Mouse (Mus musculus) layer of hippocampus, adult 9-11 months (tissue): ENCODE results near the gene Sbno2.

ENCODE experiments used
- DNase-seq: peaks from one replicate; pipeline ENCODE4 v3.0.0; 2022

The Sbno2 gene

DNA sequence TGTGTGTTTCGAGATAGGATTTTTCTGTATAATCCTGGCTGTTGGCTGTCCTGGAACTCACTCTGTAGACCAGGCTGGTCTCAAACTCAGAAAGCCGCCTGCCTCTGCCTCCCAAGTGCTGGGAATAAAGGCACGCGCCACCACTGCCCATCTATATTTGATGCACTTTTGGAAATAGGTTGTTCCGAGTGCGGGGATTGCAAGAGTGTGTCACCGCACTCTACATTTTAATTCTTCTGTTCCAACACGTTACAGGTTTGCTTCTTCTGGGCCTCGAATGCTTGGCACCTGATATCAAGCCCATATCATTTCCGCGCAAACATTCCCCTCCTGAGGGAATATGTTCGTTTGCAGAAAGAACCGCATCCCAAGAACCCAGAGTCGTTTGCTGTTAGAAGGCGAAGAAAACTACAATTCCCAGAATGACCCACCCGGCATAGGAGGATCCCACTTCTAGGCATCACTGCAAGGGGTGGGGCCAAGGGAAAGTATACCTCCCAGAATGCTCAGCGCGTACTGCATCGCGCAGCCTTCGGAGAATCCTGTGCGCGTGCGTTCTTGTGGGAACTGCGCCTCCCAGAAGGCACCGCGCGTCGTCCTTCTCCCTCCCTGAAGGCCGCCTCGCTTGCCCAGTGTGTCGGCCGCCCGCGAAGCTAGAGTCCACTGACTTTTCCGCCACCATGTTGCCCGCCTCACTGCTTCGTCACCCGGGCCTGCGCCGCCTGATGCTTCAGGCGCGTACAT is 36.6 kb upstream of the Sbno2 start:
- DNase-seq, result peak; percentile 97

DNA sequence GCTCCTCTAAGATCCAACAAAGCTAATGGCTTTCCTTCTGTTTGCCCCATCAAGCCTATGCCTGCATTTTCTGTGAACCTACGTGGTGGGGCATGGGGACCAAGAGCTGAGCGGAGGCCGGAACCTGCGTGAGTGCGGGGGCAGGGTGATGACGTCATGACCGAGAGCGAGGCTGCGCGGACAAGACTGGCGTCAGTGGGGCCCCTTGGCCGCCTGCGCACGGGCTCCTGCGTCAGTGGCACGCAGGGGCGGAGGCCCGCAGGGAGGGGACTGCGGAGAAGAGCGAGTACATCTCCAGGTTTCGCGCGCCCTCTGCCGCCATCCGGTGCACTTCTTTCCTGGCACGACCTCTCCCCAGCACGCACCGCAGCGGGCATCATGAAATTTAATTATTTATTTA is 35.9 kb upstream of the Sbno2 start:
- DNase-seq, result peak; percentile 98

DNA sequence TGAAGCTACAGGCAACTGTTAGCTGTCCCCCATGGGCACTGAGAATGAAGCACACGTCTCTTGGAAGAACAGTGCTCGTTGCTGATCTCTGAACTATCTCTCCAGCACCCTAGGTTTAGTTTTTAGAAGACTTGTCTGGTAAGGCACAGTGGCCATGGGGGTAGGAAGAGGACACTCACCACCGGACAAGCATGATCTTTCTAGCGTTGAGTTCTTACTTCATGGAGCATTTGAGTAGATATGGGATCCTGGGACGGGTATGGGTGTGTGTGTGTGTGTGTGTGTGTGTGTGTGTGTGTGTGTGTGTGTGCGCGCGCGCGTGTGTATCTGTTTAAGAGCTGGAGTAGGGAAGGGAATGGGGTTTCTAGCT is 35.3 kb upstream of the Sbno2 start, which contains the start of gene Cbarp:
TSS of gene Cbarp (minus strand) at position 170 of the 370 bp plus-strand sequence.
- no peak for DNase-seq

DNA sequence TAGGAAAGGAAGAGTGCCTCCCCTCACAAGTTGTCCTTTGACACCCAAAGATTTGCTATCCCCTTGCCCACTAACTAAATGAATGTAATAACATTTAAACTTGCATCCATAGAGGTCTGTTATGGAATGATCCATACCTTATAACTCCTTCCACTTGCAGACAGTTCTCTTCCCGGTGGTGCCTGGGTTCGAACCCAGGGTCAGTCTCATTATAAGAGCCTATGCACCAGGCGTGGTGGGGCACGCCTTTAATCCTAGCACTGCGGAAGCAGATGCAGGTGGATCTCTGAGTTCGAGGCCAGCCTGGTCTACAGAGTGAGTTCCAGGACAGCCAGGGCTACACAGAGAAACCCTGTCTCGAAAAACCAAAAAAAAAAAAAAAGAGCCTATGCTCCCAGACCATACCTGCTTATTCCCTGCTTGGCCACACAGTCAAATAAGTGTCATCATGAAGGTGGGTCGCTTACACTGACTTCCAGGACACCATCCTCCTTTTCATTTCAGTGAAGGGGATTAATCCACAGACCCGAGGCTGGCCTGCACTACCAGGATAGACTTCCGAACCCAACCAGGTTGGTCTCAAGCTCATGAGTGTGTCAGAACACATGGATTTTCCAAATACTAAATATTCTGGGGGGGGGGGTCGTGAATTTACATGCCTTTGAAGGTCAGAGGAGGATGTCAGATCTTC is 34.7 kb upstream of the Sbno2 start:
- no peak for DNase-seq

DNA sequence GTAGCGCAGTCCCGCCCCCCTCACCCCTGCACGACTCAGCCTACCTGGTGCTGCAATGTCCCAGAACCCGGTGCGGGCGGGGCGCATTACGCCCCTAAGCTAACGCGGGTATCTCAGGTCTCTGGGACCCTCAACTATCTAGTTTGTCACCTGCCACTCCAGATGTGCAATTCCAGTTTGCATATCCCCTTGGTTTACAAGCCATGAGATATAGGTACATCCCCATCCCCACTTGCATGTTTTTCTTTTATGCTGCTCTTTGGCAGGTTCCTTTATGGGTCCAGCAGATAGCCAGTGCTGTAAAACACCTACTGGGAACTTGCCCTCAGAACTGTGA is 34.0 kb upstream of the Sbno2 start:
- DNase-seq, result no peak

DNA sequence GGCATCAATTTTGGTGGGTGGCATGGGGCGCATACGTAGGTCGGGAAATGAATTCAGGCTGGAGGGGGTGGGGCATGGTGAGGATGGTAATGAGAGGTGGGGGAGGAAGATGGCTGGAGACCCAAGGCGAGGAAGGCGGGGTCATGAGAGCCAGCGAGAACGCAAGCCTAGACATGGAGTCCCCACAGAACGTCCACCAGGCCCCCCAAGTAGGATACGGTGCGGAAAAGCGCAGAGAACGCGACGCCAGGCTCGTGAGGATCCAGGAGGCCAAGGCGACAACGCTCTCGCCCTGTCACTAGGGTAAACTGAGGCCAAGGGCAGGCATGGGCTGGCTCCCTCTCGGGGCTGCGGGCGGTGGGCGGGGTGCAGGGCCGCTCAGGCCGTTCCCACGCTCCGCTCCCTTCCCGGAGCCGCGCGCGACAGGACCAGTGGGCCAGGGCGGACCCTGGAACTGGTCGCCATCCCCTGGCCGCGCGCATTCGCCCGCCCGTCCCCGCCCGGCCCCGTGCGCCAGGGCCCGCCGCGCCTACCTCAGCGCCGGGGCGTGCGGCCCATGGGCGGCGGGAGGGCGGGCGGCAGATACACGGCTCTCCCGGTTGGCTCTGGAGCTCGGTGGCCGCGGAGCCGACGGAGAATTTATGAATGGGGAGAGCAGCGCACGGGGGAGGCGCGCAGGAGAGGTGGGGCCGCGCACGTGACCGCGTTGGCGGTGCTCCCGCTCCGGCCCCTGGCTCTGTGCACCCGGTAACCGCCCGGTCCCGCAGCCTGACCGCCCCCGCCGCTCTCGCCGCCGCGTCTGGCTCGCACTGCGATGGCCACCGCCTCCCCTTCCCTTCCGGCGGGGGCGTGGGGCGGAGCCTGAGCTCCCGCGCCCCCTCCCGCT is 33.4 kb upstream of the Sbno2 start, which contains the start of gene Atp5d:
TSS of gene Atp5d (plus strand) at position 80 of the 886 bp plus-strand sequence.
- peak; percentile 74 for DNase-seq

DNA sequence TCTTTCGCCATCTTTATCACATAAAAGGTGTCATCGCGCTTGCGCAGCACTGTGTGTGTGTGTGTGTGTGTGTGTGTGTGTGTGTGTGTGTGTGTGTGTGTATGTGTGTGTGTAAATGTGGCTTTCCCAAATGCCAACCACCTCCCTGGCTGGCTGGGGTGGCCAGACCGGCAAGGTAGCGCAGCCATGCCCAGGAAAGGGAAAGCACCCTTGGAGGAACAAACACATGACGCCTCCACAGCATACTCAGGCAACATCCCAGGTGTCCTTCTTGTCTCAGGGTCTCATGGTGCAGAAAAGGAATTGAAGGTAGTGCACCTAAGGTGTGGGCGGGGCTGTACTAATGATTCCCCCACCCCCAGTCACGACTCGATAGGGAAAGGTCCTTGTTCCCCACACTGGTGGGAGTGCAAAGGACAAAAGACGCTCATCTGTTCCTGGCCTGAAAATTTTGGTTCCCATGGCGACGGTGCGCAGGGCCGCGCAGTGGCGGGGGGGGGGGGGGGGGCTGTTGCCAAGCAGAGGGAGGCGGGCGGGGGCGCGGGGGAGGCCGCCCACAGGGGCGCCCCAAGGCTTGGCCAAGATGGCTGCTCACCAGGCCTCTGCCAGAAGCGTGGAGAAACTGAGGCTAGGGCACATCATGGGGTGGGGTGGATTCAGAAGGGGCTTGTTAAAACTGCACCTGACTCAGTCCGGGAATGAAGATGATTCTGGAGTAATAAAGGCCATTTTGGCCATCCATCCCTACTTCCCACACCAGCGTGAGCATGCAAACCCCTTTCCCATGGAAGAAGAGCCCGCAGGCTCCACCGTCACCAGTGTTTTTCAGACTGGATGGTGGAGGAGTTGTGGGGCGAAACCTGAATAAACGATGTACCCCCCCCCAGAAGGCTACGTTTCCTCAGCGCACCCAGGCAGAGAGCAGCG is 32.5 kb upstream of the Sbno2 start:
- peak; percentile 72 for DNase-seq

DNA sequence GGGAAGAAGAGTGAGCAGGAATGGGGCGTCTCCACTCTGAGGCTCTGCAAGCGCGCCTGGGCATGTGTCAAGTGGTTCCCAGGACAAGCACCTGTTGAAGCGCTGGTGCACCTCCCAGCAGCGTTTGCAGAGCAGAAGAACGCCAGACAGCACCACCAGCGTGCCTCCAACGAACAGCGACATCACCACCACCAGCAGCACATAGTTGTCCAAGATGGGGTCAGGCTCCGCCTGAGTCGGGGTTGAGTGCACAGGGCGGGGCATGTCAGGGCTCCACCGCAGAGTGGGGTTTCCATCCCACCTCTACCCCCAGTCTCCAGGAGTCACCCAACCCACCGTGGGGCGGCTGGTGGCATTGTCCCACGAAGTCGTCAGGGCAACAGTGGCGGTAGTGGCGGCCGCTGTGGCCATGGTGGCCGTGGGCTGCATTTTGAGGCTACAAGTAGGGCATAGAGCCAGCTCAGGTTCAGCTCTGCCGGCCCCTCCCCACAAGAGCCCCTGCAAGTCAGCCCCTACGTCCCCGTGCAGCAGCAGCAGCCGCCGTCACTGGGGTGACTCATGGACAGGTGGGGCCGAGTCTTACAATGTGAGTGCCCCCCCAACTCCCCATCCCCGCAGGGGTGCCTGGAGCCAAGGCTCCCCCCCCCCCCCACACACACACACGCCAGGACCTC is 31.7 kb upstream of the Sbno2 start:
- DNase-seq, result peak; percentile 73

DNA sequence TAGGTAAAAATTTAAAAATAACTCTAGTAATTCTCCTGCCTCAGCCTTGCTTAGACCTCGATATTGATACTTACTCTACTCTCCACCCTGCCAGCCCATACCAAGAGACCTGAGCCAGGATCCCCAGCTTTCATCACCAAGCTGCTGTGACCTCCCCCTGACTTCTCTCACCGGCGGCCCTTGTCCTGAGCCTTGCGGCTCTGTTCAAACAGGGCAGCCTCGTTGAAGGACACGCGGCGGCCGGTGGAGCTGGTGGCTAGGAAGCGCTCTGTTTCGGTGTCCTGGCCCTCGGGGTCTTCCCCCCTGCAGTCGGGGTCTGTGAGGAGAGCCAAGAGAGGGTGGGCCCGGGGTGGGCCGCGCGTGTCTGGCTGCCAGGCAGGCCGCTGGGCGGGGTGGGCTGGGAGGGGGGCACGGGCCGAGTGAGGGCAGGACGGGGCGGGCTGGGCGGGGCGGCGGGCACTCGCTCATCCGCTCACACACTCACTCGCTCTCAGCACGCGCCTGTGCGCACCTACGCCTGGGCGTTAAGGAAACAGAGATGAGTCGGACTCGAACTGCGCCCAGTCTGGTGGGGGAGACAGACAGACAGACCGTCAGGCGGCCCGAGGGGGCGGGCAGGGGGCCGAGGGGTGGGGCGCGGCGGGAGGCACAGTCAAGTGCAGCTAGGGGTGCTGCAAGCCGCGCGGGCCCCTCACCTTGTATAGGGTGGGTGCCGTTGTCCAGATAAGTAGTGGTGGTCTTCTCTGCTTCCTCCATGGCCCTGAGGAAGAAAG is 31.0 kb upstream of the Sbno2 start:
- no peak for DNase-seq

DNA sequence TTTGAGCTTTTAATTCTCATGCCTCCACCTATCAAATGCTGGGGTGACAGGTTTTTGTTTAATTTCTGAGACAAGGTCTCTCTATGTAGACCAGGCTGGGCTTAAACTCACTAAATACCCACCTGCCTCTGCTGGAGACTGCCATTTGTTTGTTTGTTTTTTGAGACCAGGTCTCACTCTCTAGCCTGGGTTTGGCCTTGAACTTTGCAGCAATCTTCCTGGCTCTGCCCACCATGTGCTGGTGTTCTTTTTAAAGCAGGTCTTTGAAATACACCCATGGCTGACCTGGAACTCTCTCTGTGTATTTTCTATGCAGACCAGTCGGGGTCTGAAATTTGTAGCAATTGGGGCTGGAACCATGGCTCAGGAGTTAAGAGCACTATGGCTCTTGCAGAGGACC is 30.3 kb upstream of the Sbno2 start:
- no peak for DNase-seq

DNA sequence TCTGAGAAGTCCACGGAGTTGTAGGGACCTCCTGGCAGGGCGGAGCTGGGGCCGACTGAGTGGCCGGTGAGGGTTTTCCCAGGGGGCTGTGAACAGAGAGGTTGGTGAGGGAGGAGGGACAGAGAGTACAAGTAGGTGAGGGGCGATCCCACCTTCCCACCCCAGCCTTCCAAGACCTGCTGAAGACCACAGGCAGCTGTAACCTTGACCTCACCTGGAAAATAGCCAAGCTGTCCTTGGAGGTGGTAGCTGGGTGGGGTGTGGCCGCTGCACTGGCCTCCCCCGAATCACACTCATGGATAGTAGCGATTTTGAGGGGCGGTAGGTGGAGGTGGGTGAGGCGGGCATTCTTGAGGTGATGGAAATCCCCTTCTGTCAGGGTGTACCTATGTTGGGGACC is 29.8 kb upstream of the Sbno2 start:
- no peak for DNase-seq

DNA sequence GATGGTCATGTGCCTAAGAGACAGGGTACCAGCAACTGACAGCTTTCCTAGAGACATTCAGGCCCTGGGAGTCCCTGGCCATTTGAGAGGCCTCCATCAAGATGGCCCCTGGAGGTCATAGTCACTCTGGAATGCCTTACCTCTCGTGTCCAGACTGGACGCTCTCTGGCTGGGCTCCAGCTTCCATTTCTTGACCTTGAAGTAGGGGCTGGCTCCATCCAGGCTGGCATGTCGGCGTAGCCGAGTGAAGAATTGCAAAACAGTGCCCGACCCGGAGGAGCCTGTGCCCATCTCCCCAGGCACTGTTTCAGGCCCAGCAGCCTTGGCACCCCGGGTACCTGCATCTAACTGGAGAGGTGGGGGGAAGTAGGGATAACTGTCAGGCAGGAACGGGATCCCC is 29.1 kb upstream of the Sbno2 start:
- no peak for DNase-seq

DNA sequence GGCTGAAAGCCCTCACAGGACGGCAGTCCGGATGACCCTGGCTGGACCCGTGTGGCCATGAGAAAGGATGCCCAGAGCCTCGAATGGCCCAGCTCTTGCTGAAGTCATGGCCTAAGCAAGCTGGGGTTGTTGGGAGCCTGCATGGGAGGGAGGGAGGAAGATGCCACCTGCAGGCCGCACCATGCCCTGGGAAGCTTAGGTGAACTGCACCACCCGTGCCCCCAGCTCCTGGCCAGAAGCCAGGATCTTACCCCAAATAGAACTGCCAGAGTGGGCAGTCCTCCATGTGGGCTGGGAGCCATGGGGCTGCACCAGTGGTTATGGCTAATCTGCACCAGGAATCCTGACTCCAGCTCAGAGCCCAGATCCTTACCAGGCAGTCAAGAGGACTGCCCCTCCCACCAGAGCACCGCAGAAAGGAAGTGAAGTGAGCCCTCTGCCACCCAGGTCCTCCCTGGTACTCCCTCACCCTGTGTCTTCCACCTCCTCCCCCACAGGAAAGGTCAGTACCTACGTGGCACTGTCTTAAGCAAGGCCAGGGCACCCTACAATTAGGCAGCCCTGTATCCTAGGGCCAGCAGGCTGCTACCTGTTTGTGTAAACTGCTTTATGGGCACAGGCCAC is 28.0 kb upstream of the Sbno2 start:
- no peak for DNase-seq

DNA sequence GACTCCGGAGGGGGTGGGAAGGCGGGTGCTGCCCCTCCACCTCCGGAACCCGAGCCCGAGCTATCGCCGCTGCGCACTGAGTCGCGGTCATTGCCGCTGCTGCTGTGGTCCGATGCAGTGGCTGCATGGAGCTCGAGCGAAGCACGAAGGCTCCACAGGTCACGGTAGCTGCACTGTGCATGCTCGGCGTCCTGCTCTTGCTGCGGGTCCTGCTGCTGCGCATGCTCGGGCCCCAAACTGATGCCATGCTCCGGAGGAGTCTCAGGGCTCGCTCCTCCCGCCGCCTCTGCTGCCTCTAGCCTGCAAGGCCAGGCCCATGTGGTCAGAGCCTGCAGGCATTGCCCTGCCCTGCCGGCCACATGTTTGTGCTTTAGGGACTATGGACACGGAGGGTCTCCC is 26.6 kb upstream of the Sbno2 start:
- DNase-seq, result no peak

DNA sequence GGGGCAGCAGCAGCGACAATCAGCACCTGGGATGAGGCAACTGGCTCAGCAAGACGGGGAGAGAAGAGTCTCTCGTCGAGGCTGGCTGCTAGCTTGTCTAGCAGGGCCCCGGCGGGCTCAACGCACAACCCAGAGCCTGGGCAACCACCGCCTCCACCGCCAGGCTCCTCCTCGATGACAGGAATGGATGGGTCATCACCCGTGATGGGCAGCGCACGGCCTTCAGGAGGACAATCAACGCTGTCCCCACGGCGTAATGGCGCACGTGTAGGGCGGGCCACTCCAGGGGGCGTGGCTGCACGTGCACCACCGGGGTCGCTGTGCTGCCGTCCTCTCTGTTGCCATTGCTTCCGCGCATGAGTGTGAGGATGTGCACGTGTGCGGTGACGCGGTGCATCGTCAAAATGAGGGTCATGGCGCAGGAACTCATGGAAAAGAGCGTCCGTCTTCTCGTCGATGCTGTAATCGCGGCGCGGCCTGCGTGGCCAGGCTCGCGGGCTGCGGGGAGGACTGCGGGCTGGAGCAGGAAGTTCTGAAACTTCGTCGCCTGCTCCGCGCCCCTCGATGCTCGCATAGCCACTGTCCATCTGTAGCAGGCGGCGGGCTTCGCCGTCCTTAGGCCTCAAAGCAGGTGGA is 26.1 kb upstream of the Sbno2 start:
- no peak for DNase-seq

DNA sequence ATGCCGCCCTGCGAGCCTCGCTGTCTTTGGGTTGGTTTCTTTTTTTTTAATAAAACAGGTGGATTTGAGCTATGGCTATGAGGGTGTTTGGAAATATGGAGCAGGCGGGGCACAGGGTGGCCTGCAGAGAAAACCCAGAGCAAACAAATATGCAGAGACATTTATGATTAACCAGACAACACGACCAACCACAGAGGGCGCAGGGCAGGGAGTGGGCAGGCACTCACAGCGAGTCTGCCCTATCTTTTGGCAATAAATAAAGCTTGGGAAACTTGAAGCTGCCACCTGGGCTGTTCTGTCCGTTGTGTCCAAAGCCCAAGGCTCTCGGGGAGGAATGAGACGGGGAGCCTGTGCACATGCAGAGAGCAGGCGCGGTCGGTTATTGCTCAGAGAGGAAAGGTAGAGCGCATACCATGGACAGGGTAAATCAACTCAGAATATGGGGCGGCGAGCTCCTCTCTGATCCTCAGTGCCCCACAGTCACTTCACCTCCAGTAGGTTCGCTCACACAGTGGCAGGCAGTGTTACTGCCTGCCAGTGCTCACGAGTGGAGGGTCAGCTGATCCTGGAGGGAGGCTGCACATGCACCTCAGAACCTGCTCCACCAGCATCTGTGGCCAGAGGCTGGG is 25.1 kb upstream of the Sbno2 start:
- DNase-seq, result no peak

DNA sequence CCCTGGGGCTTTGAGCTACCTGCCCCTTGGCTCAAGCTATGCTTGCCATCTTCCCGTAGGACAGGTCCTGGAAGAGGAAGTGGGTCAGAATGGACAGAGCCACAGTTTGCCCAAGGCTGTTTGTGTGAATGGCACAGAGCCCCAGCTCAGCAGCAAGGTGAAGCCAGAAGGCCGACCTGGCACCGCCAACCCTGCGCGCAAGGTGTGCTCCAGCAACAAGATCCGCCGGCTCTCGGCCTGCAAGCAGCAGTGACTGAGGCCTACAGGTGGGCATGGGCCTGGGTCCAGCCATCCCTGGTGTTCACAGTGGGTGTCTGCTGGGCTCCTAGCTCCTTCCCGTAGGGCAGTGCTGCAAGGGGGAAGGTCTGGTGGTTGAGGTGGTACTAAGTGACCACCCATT is 24.5 kb upstream of the Sbno2 start:
- DNase-seq, result no peak

DNA sequence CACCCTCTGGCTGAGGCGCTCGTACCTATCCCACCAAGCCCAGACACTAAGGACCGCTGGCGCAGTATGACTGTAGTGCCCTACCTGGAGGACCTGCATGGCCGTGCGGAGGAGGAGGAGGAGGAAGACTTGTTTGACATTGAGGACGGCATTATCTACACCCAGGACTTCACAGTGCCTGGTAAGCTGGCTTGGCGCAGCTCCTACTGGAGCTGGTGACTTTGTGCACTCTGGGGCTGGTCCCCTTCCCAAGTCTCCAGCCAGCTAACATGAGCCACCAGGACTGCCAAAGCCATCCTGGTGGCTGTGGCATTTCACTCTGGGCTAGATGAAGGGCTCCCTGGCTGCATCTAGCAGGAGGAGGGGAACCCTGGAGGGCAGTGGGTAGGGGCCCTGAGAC is 22.5 kb upstream of the Sbno2 start:
- no peak for DNase-seq

DNA sequence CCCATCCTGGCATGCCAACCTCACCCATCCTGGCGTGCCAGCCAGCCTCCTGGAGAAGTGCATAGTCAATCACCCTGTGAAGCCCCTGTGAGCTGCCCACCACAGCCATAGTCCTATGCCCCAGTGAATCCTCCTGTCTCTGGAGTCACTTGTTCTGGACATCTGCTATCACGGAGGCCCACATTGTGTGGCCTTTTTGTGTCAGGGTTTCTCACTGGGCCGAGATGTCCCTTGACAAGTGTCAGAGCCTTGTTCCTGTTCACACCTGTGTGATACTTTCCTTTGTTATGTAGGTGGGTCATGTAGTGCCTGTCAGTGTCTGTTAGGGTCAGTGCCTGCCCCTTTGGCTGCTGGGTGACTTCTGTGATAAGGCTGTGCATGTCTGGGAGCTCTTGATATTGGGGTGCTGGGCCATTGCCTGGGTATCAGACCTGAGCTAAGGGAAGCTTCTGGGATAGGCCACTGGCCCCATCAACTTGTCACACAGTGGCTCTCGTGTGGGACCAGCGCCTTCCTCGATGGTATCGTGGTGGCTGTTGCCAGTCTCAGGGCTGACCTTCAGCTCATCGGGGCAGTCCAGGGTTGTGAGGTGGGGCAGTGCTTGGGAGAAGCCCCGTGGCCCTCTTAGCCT is 18.7 kb upstream of the Sbno2 start:
- DNase-seq, result no peak
